Mouse (Mus musculus) fat pad, adult 2 months (tissue): ENCODE data around the gene Olfr1357.
A peak's percentile ranks its signal among the peaks of the same experiment; 100 is the strongest.
"Not testable (repeated sequence)": the region's sequence is repeated elsewhere in the genome, so short reads cannot be mapped to it uniquely, and the experiment has no call there.

Experiments used
- DNase-seq: peaks from one replicate; pipeline ENCODE4 v3.0.0-alpha.2; 2011; ENCODE audit warnings: low read depth, low spot score; ENCODE audit errors: extremely low read depth

The Olfr1357 gene

DNA sequence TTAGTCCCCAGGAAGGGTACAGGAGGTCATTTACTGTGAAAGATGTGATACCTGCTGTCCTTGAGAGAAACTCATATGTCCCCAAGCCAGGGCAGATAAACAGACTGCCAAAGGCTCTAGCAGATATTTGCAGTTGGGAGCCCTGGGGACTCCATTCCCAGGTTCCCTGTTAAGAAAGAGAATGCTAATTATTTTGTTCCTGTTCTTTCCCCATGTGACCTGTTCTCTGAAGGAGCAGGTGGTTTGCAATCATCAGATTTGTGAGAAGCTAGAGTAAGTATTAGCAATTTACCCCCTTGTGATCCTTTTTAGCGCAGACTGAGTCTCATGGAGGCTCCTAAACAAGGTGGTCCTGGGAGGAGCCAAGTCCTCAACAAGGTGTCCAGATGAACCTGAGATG lies at the start of gene Olfr1357:
Olfr1357 (minus strand) TSS at position 101 of the 400 bp plus-strand sequence.
- DNase-seq = no peak

DNA sequence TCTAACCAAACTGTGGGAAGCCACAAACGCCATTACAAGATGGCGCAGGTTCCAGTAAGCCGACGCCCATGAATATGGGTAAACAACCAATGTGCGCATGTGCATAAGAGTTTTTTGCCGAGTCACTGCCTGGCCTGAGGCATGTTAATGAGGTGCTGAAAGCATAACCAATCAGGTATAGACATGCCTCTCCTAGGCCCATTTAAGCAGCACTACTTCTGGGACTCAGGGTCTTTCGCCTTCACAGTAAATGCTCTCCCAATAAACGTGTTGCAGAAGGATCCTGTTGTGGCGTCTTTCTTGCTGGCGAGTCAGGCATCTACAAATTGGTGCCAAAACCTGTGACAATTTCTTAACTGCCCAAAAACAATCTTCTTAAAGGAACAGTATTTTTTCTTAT lies 48.8 kb upstream of the Olfr1357 start:
- not testable (repeated sequence) for DNase-seq

DNA sequence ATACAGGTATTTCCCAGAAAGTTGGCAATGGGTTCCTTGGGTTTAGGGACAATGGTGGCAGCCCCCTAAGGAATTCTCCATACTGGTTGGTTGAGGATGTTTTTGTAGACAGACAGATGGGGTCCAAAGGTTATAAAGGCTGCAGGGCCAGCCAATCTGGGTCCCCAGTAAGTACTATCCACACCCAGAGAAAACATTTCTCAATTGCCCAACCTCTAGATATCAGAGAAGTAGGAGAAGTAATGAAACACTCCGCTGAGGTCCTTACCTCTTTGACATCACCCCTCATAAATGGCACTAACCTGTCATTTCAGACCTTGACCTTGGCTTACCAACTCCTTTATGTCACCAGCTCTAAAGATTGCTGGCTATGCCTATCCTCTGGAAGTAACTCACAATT lies 46.7 kb upstream of the Olfr1357 start:
- DNase-seq = no peak

DNA sequence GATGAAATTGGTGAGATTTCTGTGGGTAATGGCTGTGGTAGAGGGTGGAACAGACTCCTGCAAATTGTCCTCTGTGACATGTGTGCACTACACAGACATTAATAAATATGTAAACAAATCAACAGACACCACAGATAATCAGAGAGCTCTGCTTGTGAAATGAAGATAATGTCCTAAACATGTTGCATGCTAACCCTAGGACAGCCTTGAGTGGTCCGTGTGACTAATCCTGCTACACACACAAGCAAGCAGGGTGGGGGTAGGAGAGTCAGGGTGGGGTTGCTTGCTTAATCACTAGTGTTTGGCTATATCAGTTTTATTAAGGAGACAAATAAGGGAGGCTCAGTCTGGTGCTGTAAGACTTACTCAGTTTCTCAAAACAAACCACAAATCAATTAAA lies 43.3 kb upstream of the Olfr1357 start:
- DNase-seq = no peak

DNA sequence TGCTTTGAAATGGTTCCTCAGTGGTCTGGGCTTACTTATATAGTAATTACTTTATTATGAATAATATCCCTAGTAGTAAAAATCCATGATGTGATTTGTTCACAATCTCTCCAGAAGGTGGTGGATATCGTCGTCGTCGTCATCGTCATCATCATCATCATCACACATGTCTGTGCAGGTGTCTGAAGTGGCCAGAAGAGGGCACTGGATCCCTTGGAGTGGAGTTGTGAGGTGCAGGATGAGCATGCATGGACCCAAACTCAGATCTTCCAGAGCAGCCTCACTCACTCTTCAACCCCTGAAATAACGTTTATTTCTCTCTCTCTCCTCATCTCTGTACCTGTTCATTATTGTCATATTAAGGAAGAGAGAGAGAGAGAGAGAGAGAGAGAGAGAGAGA lies 14.4 kb upstream of the Olfr1357 start:
- no peak for DNase-seq

DNA sequence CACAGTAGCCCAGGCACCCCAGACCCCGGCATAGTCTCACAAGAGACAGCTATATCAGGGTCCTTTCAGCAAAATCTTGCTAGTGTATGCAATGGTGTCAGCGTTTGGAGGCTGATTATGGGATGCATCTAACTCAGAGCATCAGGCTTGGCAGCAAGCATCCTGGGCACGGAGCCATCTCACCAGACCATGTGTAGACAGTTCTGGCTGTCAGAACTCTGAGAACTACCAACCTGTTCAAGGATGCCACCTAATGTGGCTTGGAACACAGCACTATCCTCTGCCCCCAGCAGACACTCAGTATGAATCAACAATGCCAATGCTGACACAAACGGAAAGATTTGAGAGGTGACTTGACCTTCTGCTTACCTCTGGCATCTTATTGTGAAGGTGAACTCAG lies 12.3 kb upstream of the Olfr1357 start:
- no peak for DNase-seq

DNA sequence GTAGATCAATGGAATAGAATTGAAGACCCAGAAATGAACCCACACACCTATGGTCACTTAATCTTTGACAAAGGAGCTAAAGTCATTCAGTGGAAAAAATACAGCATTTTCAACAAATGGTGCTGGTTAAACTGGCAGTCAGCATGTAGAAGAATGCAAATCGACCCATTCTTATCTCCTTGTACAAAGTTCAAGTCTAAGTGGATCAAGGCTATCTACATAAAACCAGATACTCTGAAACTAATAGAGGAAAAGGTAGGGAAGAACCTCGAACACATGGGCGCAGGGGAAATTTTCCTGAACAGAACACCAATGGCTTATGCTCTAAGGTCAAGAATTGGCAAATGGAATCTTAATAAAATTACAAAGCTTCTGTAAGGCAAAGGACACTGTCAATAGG lies 5.3 kb upstream of the Olfr1357 start:
- not testable (repeated sequence) for DNase-seq

DNA sequence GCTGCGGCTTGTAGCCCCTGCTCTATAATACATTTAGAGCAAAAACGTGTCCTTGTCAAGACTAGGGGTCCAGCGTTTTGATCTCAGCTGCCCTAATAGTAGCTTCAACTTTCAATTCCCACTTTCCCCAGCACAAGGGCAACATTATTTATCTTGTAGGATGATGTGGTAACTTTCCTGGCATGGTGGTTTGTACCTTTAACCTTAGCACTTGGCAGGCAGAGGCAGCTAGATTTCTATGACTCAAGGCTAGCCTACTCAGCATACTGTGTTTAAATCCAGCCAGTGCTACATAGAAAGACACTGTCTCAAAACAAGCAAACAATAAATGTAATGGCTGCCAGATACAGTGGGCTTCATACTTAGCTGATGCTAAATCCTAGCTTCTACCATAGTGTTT lies 10.3 kb downstream of the Olfr1357 start:
- DNase-seq = peak; percentile 67

DNA sequence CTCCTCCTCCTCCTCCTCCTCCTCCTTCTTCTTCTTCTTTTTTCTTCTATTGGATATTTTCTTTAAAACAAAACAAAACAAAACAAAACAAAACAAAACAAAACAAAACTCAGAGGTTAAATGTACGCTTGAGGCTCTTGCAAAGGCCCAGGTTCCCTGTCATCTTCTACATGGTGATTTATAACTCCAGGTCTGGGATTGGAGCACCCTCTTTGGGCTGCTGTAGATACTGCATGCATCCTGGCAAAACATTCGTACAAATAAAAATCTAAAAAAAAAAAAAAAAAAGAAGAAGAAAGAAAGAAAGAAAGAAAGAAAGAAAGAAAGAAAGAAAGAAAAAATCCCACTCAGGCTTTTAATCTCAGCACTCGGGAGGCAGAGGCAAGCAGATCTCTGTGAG lies 12.8 kb downstream of the Olfr1357 start:
- no peak for DNase-seq

DNA sequence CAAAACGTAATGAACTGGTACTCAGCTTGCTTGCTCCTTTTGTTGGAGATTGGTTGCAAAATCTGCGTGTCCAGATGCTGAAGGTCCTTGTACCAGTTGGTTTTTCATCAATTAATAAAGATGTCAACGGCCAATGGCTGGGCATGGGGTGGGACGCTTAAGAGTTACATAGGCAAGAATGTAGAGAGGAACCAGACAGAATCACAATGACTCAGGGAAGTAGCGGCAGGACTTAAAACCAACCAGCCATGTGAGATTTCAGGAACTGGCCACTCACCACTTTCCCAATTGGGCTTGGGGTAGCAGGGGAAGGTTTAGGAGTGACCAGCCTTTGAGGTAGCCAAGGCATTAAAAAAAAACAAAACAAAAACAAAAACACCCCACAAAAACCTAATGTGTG lies 18.0 kb downstream of the Olfr1357 start:
- DNase-seq = no peak

DNA sequence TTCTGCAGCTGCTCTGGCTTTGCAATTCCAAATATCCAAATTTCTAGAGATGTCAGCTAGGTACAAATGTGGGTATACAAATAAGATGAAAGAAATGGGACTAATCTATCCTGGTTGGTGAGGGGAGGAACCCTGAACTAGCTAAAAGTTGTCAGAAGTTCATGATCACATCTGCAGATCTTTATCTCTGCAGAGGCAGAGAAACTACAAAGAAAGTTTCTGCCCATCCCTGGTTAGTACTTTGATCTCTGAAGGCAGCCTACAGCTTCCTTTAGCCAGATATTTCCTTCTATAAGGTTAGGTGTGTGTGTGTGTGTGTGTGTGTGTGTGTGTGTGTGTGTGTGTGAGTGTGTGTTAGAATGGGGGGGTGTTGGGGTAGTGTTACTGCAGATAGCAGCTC lies 23.3 kb downstream of the Olfr1357 start:
- no peak for DNase-seq

DNA sequence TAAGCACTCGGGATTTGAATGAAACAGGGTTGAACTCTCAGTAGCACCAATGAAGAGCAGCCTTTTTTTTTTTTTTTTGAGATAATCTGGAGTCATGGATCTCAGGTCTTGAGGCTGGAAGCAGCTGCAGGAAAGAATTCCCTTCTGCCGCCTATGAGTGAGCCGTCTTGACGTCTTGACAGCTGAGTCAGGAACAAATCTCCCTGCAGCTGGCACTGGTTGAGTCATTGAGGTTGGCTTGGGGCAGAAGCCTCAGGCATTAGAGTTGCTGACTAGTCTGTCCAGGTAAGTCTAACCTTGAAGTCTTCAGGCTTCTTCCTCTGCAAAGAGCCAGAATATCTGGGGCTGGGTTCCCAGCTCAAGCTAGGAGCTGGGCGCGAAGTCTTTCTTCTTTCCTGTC lies 23.7 kb downstream of the Olfr1357 start:
- DNase-seq = no peak

DNA sequence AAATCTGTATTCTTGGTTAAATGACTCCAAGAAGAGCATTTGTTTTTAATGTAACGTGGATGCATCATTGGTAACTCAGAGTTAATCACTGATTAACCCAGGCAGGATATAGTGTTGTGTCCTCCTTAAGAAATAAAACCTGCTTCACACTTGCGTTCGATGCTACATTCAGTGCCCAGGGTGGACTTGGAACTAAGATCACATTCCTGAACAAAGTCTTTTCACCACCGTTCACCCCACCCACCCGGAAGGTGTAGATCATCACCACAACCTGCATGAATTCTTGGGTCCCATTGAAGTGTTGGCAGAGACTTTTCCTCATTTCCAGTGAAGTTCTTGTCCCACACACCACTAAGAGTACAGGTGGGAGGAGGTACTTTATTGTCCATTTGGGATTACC lies 24.1 kb downstream of the Olfr1357 start:
- DNase-seq = no peak

DNA sequence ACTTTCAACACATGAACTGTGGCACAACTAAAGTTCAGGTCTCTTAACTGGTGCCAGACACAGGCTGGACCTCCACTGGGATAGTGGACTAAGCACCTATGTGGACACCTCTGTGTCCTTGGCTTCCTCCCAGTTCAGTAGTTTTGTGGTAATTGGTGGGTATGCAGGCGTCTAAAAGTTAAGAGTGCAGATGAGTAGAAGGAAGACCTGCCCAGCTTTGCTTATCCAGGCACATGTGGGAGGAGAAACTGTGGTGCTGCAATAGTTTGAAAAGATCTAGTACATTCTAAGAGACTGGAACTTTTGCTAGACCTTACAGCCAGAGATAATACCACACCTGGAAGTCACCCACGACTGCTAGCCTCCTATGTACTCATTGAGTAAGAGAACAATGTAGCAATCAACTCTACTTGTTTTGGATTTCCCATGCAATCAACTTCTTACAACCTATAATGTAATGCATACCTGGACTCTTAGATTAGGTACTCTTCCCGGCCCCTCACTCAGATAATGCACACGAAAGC lies 25.0 kb downstream of the Olfr1357 start:
- peak; percentile 95 for DNase-seq

DNA sequence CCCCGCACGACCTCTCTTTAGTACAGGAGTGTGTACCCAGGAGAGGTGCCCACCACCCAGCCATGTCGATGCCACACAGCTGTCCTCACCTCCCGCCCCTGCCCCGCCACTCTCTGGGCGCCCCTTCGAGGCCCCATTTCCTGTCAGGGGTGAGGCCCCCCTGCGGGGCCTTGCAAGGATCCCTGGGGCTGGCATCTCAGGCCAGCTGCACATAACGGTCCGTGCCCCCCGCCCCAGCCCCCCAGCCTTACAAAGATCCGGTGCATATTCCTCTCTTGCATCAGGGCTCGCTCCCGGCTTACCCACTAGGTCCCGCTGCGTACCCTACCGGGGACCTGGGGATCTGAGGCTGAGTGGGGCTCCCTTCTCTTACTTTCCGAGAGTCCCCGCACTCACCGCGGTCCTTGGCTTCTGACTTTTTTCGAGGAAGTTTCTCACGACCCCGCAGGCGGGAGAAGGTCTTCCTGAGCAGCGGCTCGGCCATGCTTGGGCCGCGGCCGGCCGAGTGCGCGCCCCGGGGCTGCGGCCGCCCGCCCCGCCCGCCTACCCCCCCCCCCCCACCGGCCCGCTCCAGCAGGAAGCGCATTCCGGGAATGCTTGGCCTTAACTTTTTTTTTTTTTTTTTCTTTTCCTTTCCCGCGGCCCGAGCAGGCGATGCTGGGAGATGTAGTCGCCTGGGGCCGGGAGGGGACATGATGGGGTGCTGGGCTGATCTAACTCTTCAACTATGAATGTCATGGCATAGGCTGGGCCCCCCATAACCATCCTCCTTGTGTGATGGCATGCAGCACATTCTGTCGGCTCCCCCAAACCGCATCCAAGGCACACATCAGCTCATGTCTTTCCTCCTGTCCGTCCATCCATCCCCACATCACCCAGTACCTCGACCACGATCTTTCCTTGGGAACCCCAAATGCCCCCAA lies 26.2 kb downstream of the Olfr1357 start, which contains the start of gene Syde1:
Syde1 (minus strand) TSS at position 559 of the 923 bp plus-strand sequence.
- no peak for DNase-seq

DNA sequence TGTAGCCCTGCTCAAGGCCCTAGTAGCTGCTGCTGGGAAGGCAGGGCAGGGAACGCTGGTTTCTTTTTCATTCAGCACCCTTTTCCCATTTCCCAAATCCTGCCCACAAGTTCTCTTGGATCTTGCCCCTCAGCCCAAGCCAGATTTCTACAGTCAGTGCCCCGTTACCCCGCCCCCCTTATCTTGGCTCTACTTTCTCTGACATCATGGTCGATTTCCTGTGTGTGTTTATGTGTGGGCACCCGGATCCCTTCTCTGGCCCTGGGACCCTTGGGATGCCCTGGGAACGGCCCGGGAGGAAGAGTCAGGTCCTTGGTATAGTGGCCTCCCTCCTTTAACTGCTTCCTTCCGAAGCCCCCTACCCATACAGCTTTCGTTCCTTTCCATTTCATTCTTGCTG lies 27.1 kb downstream of the Olfr1357 start:
- no peak for DNase-seq

DNA sequence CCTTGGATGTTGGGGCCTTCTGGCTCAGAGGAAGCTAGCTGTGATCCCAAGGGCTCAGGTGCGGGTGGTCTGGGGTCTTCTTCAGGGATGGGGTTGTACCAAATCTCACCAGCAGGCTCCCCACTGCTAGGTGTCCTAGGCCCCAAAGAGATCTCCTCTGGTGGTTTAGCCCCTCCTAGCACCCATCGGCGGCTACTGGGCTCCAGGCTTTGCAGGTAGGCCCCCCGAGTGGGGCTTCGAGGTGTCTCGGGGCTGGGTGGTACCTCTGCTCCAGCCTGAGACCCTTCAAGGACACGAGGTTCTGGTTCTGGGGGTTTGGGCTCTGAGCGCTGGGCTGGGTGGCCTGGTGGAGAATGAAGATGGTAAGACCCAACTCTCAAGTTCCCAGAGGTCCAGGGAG lies 28.0 kb downstream of the Olfr1357 start:
- DNase-seq = no peak

DNA sequence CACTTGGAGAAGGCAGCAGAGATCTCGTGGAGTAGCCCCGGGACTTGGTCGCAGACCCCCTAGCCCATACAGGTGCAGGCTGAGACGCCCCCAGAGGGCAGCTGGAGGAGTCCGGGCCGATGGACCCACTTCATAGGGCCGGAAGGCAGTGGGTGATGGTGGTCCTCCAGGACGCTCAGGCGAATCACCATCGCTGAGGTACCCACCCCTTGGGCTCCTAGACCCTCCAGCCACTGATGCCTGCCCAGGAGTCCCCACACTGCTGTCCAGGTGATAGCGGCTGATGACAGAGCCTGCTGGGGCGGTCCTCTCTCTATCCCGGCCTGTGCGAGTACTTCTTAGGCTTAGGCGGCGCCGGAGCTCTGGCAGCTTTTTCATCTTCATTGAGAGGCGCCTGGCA lies 28.6 kb downstream of the Olfr1357 start:
- DNase-seq = no peak

DNA sequence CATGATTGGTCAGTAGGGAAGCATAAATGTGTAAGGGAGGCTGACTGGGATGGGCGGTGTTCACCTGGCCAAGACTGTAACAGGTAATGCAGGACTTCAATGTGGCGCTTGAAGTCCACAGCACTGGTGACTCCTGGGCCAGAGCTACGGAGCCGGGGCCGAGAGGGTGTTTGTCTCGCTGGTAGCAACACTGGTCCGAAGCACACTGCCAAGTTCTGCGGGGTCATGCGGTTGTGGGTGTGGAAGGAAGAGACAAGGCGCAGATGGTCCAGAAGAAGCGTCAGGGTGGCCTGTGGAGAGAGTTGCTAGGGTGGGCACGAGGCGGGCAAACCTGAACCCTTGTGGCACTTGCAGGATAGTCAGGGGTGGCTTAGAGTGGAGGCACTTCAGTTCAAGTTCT lies 31.8 kb downstream of the Olfr1357 start:
- DNase-seq = no peak

DNA sequence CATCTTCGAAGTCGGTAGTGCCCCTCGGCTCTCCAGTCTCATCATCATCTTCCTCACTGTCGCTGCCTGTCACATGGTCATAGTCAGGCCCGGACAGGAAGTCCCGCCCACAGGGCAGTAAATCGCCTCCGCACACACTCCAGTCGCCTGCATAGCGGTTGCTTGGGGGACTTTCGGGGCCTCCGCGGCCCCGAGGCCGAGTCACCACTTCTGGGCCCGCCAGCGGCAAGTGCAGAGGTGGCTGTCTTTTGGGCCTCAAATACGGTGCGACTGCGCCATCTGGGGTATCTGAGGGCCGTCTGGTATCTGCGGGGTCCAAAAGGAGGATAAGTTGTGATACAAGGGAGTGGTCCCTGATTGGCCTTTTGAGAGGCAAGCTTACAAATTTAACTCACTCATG lies 32.3 kb downstream of the Olfr1357 start:
- DNase-seq = no peak

DNA sequence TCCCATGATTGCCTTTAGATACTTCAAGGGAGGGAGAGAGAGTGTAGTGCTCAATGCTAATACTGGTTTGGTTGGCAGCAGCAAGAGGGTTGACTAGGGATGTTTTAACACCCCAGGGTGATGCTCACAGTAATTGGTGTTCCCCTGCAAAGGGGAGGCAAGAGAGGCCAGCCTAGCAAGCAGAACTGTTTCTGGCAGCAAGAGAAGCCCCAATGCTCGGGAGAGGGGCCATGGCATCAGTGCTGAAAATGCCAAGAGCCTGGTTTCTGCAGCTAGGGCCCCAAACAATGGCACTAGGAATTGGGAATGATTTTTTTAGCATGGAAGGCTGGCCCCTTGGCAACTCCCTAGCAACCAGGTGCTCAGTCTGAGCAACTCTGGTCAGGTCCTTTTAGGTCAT lies 32.9 kb downstream of the Olfr1357 start:
- no peak for DNase-seq

DNA sequence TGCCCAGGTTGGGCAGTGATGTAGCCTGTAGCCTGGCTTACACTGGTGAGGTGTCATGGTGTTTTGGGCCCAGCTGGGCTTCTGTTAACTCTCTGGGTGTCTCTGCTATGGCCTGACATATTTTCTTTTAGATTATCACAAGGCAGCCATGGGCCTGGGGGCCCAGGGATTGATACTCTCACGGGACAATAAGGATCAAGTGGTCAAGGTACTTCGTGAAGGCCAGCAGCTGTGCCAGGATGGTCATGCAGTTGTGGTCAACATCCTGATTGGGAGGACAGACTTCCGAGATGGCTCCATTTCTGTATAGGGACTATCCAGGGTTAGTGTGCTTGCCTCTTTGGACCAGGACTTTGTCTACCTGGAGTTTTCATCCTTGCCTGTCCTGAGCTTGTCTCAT lies 33.9 kb downstream of the Olfr1357 start:
- no peak for DNase-seq

DNA sequence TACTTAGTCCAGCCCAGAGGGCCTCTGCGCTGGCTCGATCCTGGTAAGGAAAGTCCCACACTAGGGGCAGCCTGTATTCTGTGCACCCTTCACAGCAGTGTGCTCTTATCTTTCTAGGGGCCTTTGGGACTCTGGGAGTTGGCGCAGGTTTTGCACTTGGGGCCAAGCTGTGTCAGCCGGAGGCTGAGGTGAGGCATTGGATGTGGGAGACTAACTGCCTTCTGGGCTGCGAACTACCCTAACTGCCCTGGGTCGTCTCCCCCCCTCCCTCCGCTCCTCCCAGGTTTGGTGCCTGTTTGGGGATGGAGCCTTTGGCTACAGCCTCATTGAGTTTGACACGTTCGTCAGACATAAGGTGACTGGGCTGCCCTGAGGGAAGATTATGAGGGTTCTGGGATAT lies 34.5 kb downstream of the Olfr1357 start:
- DNase-seq = no peak
